ENCODE assay signal across 9 mouse cellular contexts in the genomic region with DNA sequence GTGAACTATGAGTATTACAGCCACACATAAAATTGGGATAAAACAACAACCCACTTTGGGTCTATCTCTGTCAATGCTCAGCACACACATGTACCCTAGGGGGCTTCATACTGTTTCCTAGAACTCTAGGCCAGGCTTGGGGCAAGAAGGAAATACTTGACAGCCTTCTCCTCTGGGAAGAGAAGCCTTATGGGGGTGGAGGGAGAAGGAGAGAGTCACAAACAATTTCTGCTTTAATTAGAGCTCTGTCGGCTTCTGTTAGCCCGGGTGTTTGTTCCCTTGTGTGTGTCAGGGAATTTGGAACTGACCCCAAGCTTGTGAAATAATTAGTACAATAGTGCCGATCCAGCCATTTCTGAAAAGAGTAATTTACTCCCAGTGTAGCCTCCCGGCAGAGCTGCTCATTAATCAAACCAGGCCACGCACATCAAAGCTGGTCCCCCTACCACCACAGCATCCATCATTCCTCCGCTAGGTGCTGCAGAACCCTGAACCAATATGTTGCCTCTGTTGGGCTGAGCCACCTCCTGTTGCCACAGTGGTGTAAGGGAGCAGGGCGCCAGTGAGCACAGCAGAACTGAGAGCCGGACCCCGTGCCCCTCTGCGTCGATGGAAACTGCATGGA.
A peak's percentile ranks its signal among the peaks of the same experiment; 100 is the strongest.
DNase-seq lines count a peak whose midpoint lies in the region; ATAC-seq and TF ChIP-seq lines count a peak whose summit lies in the region.
"Had no signal": no experiment of that assay in that cellular context is flagged by ENCODE, and none has a peak within 500 bp of the region (broad histone marks: within the 10 kb centered on the region; RNA-seq: fewer than 3 reads in every experiment).

No protein-coding gene starts in this region.

- H3K27ac ChIP-seq in forebrain, embryonic 14.5 days (ENCODE audit: low read depth, low read length), result no peak overlapping the region
- no peak overlapping the region for H3K27ac ChIP-seq in liver, postnatal 0 days (ENCODE audit: low read depth)

- TF ChIP-seq EP300 in liver, postnatal 0 days (IDR thresholded peaks at IDR 0.05; ENCODE audit: low read depth), result no peak

- H3K27me3 ChIP-seq in forebrain, embryonic 14.5 days (replicated peaks; ENCODE audit: control insufficient read depth, insufficient read depth, low read length), result no peaks in the 10 kb centered on the region
- H3K27me3 ChIP-seq in liver, postnatal 0 days (ENCODE audit: insufficient read depth, low read length), result no peaks in the 10 kb centered on the region

- TF ChIP-seq CTCF in liver, postnatal 0 days (IDR thresholded peaks at IDR 0.05; ENCODE audit: low read depth), result no peak

- peaks cover 5% of the 10 kb centered on the region; the same call in 1 of the 2 replicates for H3K4me1 ChIP-seq in forebrain, embryonic 14.5 days (ENCODE audit: control insufficient read depth, insufficient read depth, low read length)
- H3K4me1 ChIP-seq in liver, postnatal 0 days (ENCODE audit: insufficient read depth), result no peaks in the 10 kb centered on the region

- H3K9me3 ChIP-seq in forebrain, embryonic 14.5 days (replicated peaks; ENCODE audit: control insufficient read depth, low read length), result no peaks in the 10 kb centered on the region
- no peaks in the 10 kb centered on the region for H3K9me3 ChIP-seq in liver, postnatal 0 days (ENCODE audit: low read length)

- ATAC-seq in frontal cortex, adult (ENCODE audit: low TSS enrichment), result peak; percentile 34; the same call in 1 of the 2 replicates
- ATAC-seq in forebrain, embryonic 14.5 days, result peak; percentile 83
- ATAC-seq in liver, postnatal 0 days, result no peak
- no peak for ATAC-seq in erythroid progenitor cell, adult 5-6 weeks (replicated peaks; ENCODE audit: low FRiP score, poor library complexity, severe bottlenecking)

- H3K4me3 ChIP-seq in forebrain, embryonic 14.5 days (ENCODE audit: low read depth, low read length), result no peak overlapping the region
- no peak overlapping the region for H3K4me3 ChIP-seq in liver, postnatal 0 days (ENCODE audit: low read depth, low read length)

- no peak for DNase-seq in frontal cortex, postnatal 10 days (ENCODE audit: low spot score in 2 of 2)
- peak; percentile 76 for DNase-seq in Muller cell, postnatal 12 days (ENCODE audit: inconsistent ontology term)
- peak; percentile 77 for DNase-seq in forebrain, embryonic 14.5 days (ENCODE audit: low spot score)
- peak; percentile 48 for DNase-seq in layer of hippocampus, adult 9-11 months
- DNase-seq in liver, postnatal 0 days, result no peak
- DNase-seq in testis, postnatal 14 days (ENCODE audit: low spot score), result no peak
- DNase-seq: cerebellum, adult 2 months had no signal

- H3K36me3 ChIP-seq in forebrain, embryonic 14.5 days (ENCODE audit: control insufficient read depth, insufficient read depth, low read length), result no peaks in the 10 kb centered on the region
- no peaks in the 10 kb centered on the region for H3K36me3 ChIP-seq in liver, postnatal 0 days (replicated peaks; ENCODE audit: insufficient read depth, low read length)

- WGBS in forebrain, embryonic 14.5 days, result 25% methylated on average over 11 of the region's 11 CpGs
- 51% methylated on average over 11 of the region's 11 CpGs for WGBS in liver, postnatal 0 days (ENCODE audit: insufficient replicate concordance)

- H3K4me2 ChIP-seq in forebrain, embryonic 14.5 days (ENCODE audit: low read length), result no peak overlapping the region
- no peak overlapping the region for H3K4me2 ChIP-seq in liver, postnatal 0 days (ENCODE audit: low read depth, low read length)

- H3K9ac ChIP-seq in forebrain, embryonic 14.5 days (ENCODE audit: low read length), result no peak overlapping the region
- H3K9ac ChIP-seq in liver, postnatal 0 days (replicated peaks), result no peak overlapping the region

Comparison
In these comparisons a context has a peak if more than half of its experiments do, and no peak if none do; other contexts are left out.
1. ATAC-seq: peak in frontal cortex, adult (single experiment) and forebrain, embryonic 14.5 days (single experiment); none in liver, postnatal 0 days (single experiment) and erythroid progenitor cell, adult 5-6 weeks (single experiment).
2. DNase-seq: peak in Muller cell, postnatal 12 days (single experiment), forebrain, embryonic 14.5 days (single experiment) and layer of hippocampus, adult 9-11 months (single experiment); none in frontal cortex, postnatal 10 days (0 of 2), liver, postnatal 0 days (single experiment) and testis, postnatal 14 days (single experiment).